21 mouse cellular contexts compared by ENCODE assay signal in genomic region chr2:34234274-34234673, GRCm38 (mm10).
DNase-seq lines count a peak whose midpoint lies in the region; ATAC-seq and TF ChIP-seq lines count a peak whose summit lies in the region.
"Had no signal": no experiment of that assay in that cellular context is flagged by ENCODE, and none has a peak within 500 bp of the region (broad histone marks: within the 10 kb centered on the region; RNA-seq: fewer than 3 reads in every experiment).

No protein-coding gene starts in this region.

- DNase-seq in embryonic facial prominence, embryonic 11.5 days (ENCODE audit: low spot score), result peak; percentile 37
- DNase-seq in embryonic facial prominence, embryonic 10.5 days (ENCODE audit: low spot score), result no peak
- no peak for DNase-seq in hindbrain, embryonic 11.5 days (ENCODE audit: low spot score)
- peak; percentile 67 for DNase-seq in brain, embryonic 14.5 days (ENCODE audit: low read depth)
- DNase-seq in layer of hippocampus, adult 9-11 months, result no peak
- DNase-seq: adrenal gland, adult 2 months; adrenal gland, postnatal 25 days; cerebellum, adult 2 months; forebrain, postnatal 0 days; gastrocnemius, postnatal 14 days; heart, adult 2 months; heart, postnatal 14 days; kidney, adult 11 months had no signal

- no peaks in the 10 kb centered on the region for H3K9me3 ChIP-seq in embryonic facial prominence, embryonic 11.5 days (replicated peaks; ENCODE audit: control insufficient read depth, low read length)
- H3K9me3 ChIP-seq in embryonic facial prominence, embryonic 10.5 days, result no peaks in the 10 kb centered on the region
- H3K9me3 ChIP-seq in hindbrain, embryonic 15.5 days, result no peaks in the 10 kb centered on the region
- no peaks in the 10 kb centered on the region for H3K9me3 ChIP-seq in hindbrain, embryonic 11.5 days (ENCODE audit: control insufficient read depth, low read length)
- no peaks in the 10 kb centered on the region for H3K9me3 ChIP-seq in midbrain, embryonic 15.5 days
- no peaks in the 10 kb centered on the region for H3K9me3 ChIP-seq in midbrain, embryonic 13.5 days
- H3K9me3 ChIP-seq: embryonic facial prominence, embryonic 12.5 days; heart, embryonic 15.5 days had no signal

- no peak overlapping the region for H3K27ac ChIP-seq in embryonic facial prominence, embryonic 11.5 days (replicated peaks; ENCODE audit: low read depth, low read length)
- H3K27ac ChIP-seq in embryonic facial prominence, embryonic 10.5 days (replicated peaks), result no peak overlapping the region
- 0 out of 2 replicates have a peak overlapping the region, but pooled peaks have one; percentile 45 for H3K27ac ChIP-seq in hindbrain, embryonic 15.5 days (replicated peaks)
- no peak overlapping the region for H3K27ac ChIP-seq in hindbrain, embryonic 11.5 days (ENCODE audit: low read depth, low read length)
- H3K27ac ChIP-seq in midbrain, embryonic 15.5 days, result peak overlapping the region; percentile 41; the same call in 1 of the 2 replicates
- H3K27ac ChIP-seq in midbrain, embryonic 13.5 days, result no peak overlapping the region
- H3K27ac ChIP-seq: embryonic facial prominence, embryonic 12.5 days; heart, adult 2 months; heart, embryonic 15.5 days had no signal

- H3K4me2 ChIP-seq in embryonic facial prominence, embryonic 11.5 days (ENCODE audit: low read depth, low read length), result no peak overlapping the region
- H3K4me2 ChIP-seq in hindbrain, embryonic 15.5 days, result no peak overlapping the region
- no peak overlapping the region for H3K4me2 ChIP-seq in hindbrain, embryonic 11.5 days (replicated peaks; ENCODE audit: low read depth, low read length)
- H3K4me2 ChIP-seq in midbrain, embryonic 15.5 days, result no peak overlapping the region
- H3K4me2 ChIP-seq in midbrain, embryonic 13.5 days (replicated peaks), result no peak overlapping the region
- H3K4me2 ChIP-seq: embryonic facial prominence, embryonic 12.5 days; heart, embryonic 11.5 days; heart, embryonic 15.5 days had no signal

- H3K9ac ChIP-seq in embryonic facial prominence, embryonic 11.5 days (replicated peaks; ENCODE audit: low read length), result no peak overlapping the region
- H3K9ac ChIP-seq in hindbrain, embryonic 15.5 days, result no peak overlapping the region
- H3K9ac ChIP-seq in hindbrain, embryonic 11.5 days (ENCODE audit: low read depth, low read length), result no peak overlapping the region
- H3K9ac ChIP-seq in midbrain, embryonic 15.5 days, result no peak overlapping the region
- no peak overlapping the region for H3K9ac ChIP-seq in midbrain, embryonic 13.5 days (replicated peaks)
- H3K9ac ChIP-seq: embryonic facial prominence, embryonic 12.5 days; forebrain, postnatal 0 days; heart, embryonic 15.5 days had no signal

- no peak overlapping the region for H3K4me3 ChIP-seq in embryonic facial prominence, embryonic 11.5 days (ENCODE audit: low read depth, low read length)
- H3K4me3 ChIP-seq in embryonic facial prominence, embryonic 10.5 days, result no peak overlapping the region
- H3K4me3 ChIP-seq in hindbrain, embryonic 15.5 days, result no peak overlapping the region
- H3K4me3 ChIP-seq in hindbrain, embryonic 11.5 days (ENCODE audit: low read depth, low read length), result no peak overlapping the region
- H3K4me3 ChIP-seq in midbrain, embryonic 15.5 days, result no peak overlapping the region
- H3K4me3 ChIP-seq in midbrain, embryonic 13.5 days (replicated peaks), result no peak overlapping the region
- H3K4me3 ChIP-seq: embryonic facial prominence, embryonic 12.5 days; heart, adult 2 months; heart, embryonic 15.5 days had no signal

- 52% methylated on average over 1 of the region's 1 CpGs for WGBS in embryonic facial prominence, embryonic 11.5 days
- 53% methylated on average over 1 of the region's 1 CpGs for WGBS in embryonic facial prominence, embryonic 10.5 days
- 33% methylated on average over 1 of the region's 1 CpGs for WGBS in hindbrain, embryonic 15.5 days
- 58% methylated on average over 1 of the region's 1 CpGs for WGBS in hindbrain, embryonic 11.5 days
- WGBS in midbrain, embryonic 15.5 days, result 43% methylated on average over 1 of the region's 1 CpGs
- WGBS in midbrain, embryonic 13.5 days, result 29% methylated on average over 1 of the region's 1 CpGs

- no peak for TF ChIP-seq POLR2A in brain, embryonic 14.5 days (IDR thresholded peaks at IDR 0.05; ENCODE audit: borderline replicate concordance, extremely low read depth, insufficient read depth, insufficient read length, poor library complexity, severe bottlenecking)

- no peak for TF ChIP-seq CTCF in brain, embryonic 14.5 days (IDR thresholded peaks at IDR 0.05; ENCODE audit: borderline replicate concordance, extremely low read depth, insufficient read depth, insufficient read length)

- no peaks in the 10 kb centered on the region for H3K4me1 ChIP-seq in embryonic facial prominence, embryonic 11.5 days (ENCODE audit: control insufficient read depth, insufficient read depth, low read length)
- H3K4me1 ChIP-seq in embryonic facial prominence, embryonic 10.5 days, result peaks cover 67% of the 10 kb centered on the region
- peaks cover 53% of the 10 kb centered on the region for H3K4me1 ChIP-seq in hindbrain, embryonic 15.5 days (replicated peaks)
- H3K4me1 ChIP-seq in hindbrain, embryonic 11.5 days (replicated peaks; ENCODE audit: control insufficient read depth, insufficient read depth, low read length), result no peaks in the 10 kb centered on the region; the same call in none of the 2 replicates
- H3K4me1 ChIP-seq in midbrain, embryonic 15.5 days, result peaks cover 59% of the 10 kb centered on the region
- H3K4me1 ChIP-seq in midbrain, embryonic 13.5 days (replicated peaks), result peaks cover 82% of the 10 kb centered on the region

- no peaks in the 10 kb centered on the region for H3K36me3 ChIP-seq in embryonic facial prominence, embryonic 11.5 days (replicated peaks; ENCODE audit: control insufficient read depth, insufficient read depth, low read depth, low read length)
- H3K36me3 ChIP-seq in embryonic facial prominence, embryonic 10.5 days (replicated peaks), result no peaks in the 10 kb centered on the region
- no peaks in the 10 kb centered on the region for H3K36me3 ChIP-seq in hindbrain, embryonic 15.5 days
- H3K36me3 ChIP-seq in hindbrain, embryonic 11.5 days (ENCODE audit: control insufficient read depth, insufficient read depth, low read length), result no peaks in the 10 kb centered on the region
- H3K36me3 ChIP-seq in midbrain, embryonic 15.5 days (replicated peaks), result no peaks in the 10 kb centered on the region
- no peaks in the 10 kb centered on the region for H3K36me3 ChIP-seq in midbrain, embryonic 13.5 days
- H3K36me3 ChIP-seq: embryonic facial prominence, embryonic 12.5 days; heart, embryonic 15.5 days had no signal

- no peaks in the 10 kb centered on the region for H3K27me3 ChIP-seq in embryonic facial prominence, embryonic 11.5 days (ENCODE audit: control insufficient read depth, insufficient read depth, low read length)
- no peaks in the 10 kb centered on the region for H3K27me3 ChIP-seq in embryonic facial prominence, embryonic 10.5 days (replicated peaks; ENCODE audit: low read depth, poor library complexity, severe bottlenecking)
- H3K27me3 ChIP-seq in hindbrain, embryonic 15.5 days, result no peaks in the 10 kb centered on the region
- H3K27me3 ChIP-seq in hindbrain, embryonic 11.5 days (ENCODE audit: control insufficient read depth, insufficient read depth, low read length), result no peaks in the 10 kb centered on the region
- no peaks in the 10 kb centered on the region for H3K27me3 ChIP-seq in midbrain, embryonic 15.5 days (replicated peaks)
- no peaks in the 10 kb centered on the region for H3K27me3 ChIP-seq in midbrain, embryonic 13.5 days
- H3K27me3 ChIP-seq: CH12.LX; embryonic facial prominence, embryonic 12.5 days; heart, embryonic 15.5 days; Patski had no signal

- ATAC-seq in embryonic facial prominence, embryonic 11.5 days (replicated peaks; ENCODE audit: insufficient number of reproducible peaks, low FRiP score, low TSS enrichment, low read depth), result no peak
- no peak for ATAC-seq in hindbrain, embryonic 15.5 days (ENCODE audit: low FRiP score, low read depth)
- no peak for ATAC-seq in hindbrain, embryonic 11.5 days (ENCODE audit: low FRiP score)
- no peak for ATAC-seq in midbrain, embryonic 15.5 days (replicated peaks)
- no peak for ATAC-seq in midbrain, embryonic 13.5 days
- ATAC-seq: forebrain, postnatal 0 days; Patski had no signal

Comparison
In these comparisons a context has a peak if more than half of its experiments do, and no peak if none do; other contexts are left out.
1. DNase-seq: peak in embryonic facial prominence, embryonic 11.5 days (single experiment) and brain, embryonic 14.5 days (single experiment); none in embryonic facial prominence, embryonic 10.5 days (single experiment), hindbrain, embryonic 11.5 days (single experiment) and layer of hippocampus, adult 9-11 months (single experiment).
2. H3K27ac ChIP-seq: peak in hindbrain, embryonic 15.5 days (single experiment) and midbrain, embryonic 15.5 days (single experiment); none in embryonic facial prominence, embryonic 11.5 days (single experiment), embryonic facial prominence, embryonic 10.5 days (single experiment), hindbrain, embryonic 11.5 days (single experiment) and midbrain, embryonic 13.5 days (single experiment).